Mouse (Mus musculus) left cerebral cortex, adult 8-10 months (tissue): ENCODE data around the gene Rpl38. TPM values are rescaled to one million over a fixed set of nuclear protein-coding genes. Genes with fewer than 3 reads are reported as not detected.

Experiments
- DNase-seq, 2 experiments: peaks; one replicate each; pipeline ENCODE4 v3.0.0; 2022; ENCODE audit warnings: low spot score in 2 of 2
- total RNA-seq, 4 experiments: library from RNA; stranded (reverse); gene quantifications; 2 replicates each; pipeline ENCODE4 v1.2.4; 2022

The Rpl38 gene
- 1,000 to 10,000 TPM in 2 of 4 experiments, 100 to 1,000 TPM in 2; 852 to 1,038 (median 940) TPM for total RNA-seq

GRCm38 (mm10) chr11:114668301-114668710 is at the start of gene Rpl38:
TSS of gene Rpl38 (plus strand) at chr11:114668524.
- peak; percentile 91 to 93 for DNase-seq

- no peak for DNase-seq
Observed at GRCm38 (mm10) chr11:114618697-114619417, 49.5 kb upstream of the Rpl38 start.

GRCm38 (mm10) chr11:114626071-114626690 is 42.1 kb upstream of the Rpl38 start:
- no peak for DNase-seq

GRCm38 (mm10) chr11:114627036-114627435 is 41.3 kb upstream of the Rpl38 start:
- DNase-seq, result no peak

GRCm38 (mm10) chr11:114628032-114628431 is 40.3 kb upstream of the Rpl38 start:
- no peak for DNase-seq

- DNase-seq, result no peak
Observed at GRCm38 (mm10) chr11:114630044-114630443, 38.3 kb upstream of the Rpl38 start.

GRCm38 (mm10) chr11:114632266-114632665 is 36.1 kb upstream of the Rpl38 start:
- no peak for DNase-seq

GRCm38 (mm10) chr11:114636292-114636691 is 32.0 kb upstream of the Rpl38 start:
- DNase-seq, result peak; percentile 57 to 83

- DNase-seq, result peak in 1 of 2 experiments; percentile 67
Observed at GRCm38 (mm10) chr11:114636727-114637505, 31.4 kb upstream of the Rpl38 start.

- DNase-seq, result no peak
Observed at GRCm38 (mm10) chr11:114638647-114639290, 29.6 kb upstream of the Rpl38 start.

GRCm38 (mm10) chr11:114639681-114640103 is 28.6 kb upstream of the Rpl38 start:
- no peak for DNase-seq

GRCm38 (mm10) chr11:114640658-114641057 is 27.7 kb upstream of the Rpl38 start:
- DNase-seq, result no peak

- DNase-seq, result no peak
Observed at GRCm38 (mm10) chr11:114641136-114641535, 27.2 kb upstream of the Rpl38 start.

- DNase-seq, result no peak
Observed at GRCm38 (mm10) chr11:114642184-114642583, 26.1 kb upstream of the Rpl38 start.

- no peak for DNase-seq
Observed at GRCm38 (mm10) chr11:114642926-114643325, 25.4 kb upstream of the Rpl38 start.

GRCm38 (mm10) chr11:114644122-114644521 is 24.2 kb upstream of the Rpl38 start:
- no peak for DNase-seq

- no peak for DNase-seq
Observed at GRCm38 (mm10) chr11:114649510-114649909, 18.8 kb upstream of the Rpl38 start.

GRCm38 (mm10) chr11:114652531-114652930 is 15.8 kb upstream of the Rpl38 start:
- DNase-seq, result no peak

- no peak for DNase-seq
Observed at GRCm38 (mm10) chr11:114653664-114654063, 14.7 kb upstream of the Rpl38 start.

- no peak for DNase-seq
Observed at GRCm38 (mm10) chr11:114654552-114654951, 13.8 kb upstream of the Rpl38 start.

GRCm38 (mm10) chr11:114655350-114656008 is 12.8 kb upstream of the Rpl38 start:
- no peak for DNase-seq
